Mouse (Mus musculus): ENCODE results near the gene Pi4k2b.
"Not testable (repeated sequence)": the region's sequence is repeated elsewhere in the genome, so short reads cannot be mapped to it uniquely, and the experiment has no call there.

Gene Pi4k2b

GRCm38 (mm10) chr5:52741391-52742111 lies at the start of gene Pi4k2b:
Gene Pi4k2b (plus strand): TSS chr5:52741574.
- TF ChIP-seq POU5F1 (IDR thresholded peaks at IDR 0.05; ENCODE audit: borderline replicate concordance, low read length) (no peak), CTCF (conservative IDR thresholded peaks at IDR 0.05; ENCODE audit: low read length) (no peak), NANOG (IDR thresholded peaks at IDR 0.05; ENCODE audit: borderline replicate concordance, low read length) (no peak)
- Histone ChIP-seq H3K4me3 (replicated peaks; ENCODE audit: low read length) (peak within 1 kb of the TSS; percentile 94), H3K36me3 (ENCODE audit: insufficient read depth, low read length) (no peaks in the 10 kb centered on the region), H3K4me1 (replicated peaks; ENCODE audit: low read depth, low read length) (peaks cover 23% of the 10 kb centered on the region), H3K27me3 (ENCODE audit: insufficient read depth, low read length) (peaks cover 6% of the 10 kb centered on the region), H3K9me3 (ENCODE audit: low read length) (no peaks in the 10 kb centered on the region)

GRCm38 (mm10) chr5:52697291-52697690 lies 44.1 kb upstream of the Pi4k2b start:
- H3K9me3 ChIP-seq (ENCODE audit: low read length), result no peaks in the 10 kb centered on the region
- H3K4me3 ChIP-seq (replicated peaks; ENCODE audit: low read length), result no peak overlapping the region
- H3K36me3 ChIP-seq (ENCODE audit: insufficient read depth, low read length), result no peaks in the 10 kb centered on the region
- no peaks in the 10 kb centered on the region for H3K4me1 ChIP-seq (replicated peaks; ENCODE audit: low read depth, low read length)
- H3K27me3 ChIP-seq (ENCODE audit: insufficient read depth, low read length), result no peaks in the 10 kb centered on the region
- TF ChIP-seq CTCF (conservative IDR thresholded peaks at IDR 0.05; ENCODE audit: low read length) (no peak), NANOG (IDR thresholded peaks at IDR 0.05; ENCODE audit: borderline replicate concordance, low read length) (no peak), POU5F1 (IDR thresholded peaks at IDR 0.05; ENCODE audit: borderline replicate concordance, low read length) (no peak)

- not testable (repeated sequence) for H3K4me1 ChIP-seq (replicated peaks; ENCODE audit: low read depth, low read length); H3K27me3 ChIP-seq (ENCODE audit: insufficient read depth, low read length); H3K9me3 ChIP-seq (ENCODE audit: low read length); H3K4me3 ChIP-seq (replicated peaks; ENCODE audit: low read length); H3K36me3 ChIP-seq (ENCODE audit: insufficient read depth, low read length)
Measured at GRCm38 (mm10) chr5:52697882-52698440, 43.4 kb upstream of the Pi4k2b start.

GRCm38 (mm10) chr5:52704562-52704961 lies 36.8 kb upstream of the Pi4k2b start:
- no peaks in the 10 kb centered on the region for H3K4me1 ChIP-seq (replicated peaks; ENCODE audit: low read depth, low read length)
- no peaks in the 10 kb centered on the region for H3K9me3 ChIP-seq (ENCODE audit: low read length)
- H3K36me3 ChIP-seq (ENCODE audit: insufficient read depth, low read length), result no peaks in the 10 kb centered on the region
- no peaks in the 10 kb centered on the region for H3K27me3 ChIP-seq (ENCODE audit: insufficient read depth, low read length)
- TF ChIP-seq POU5F1 (IDR thresholded peaks at IDR 0.05; ENCODE audit: borderline replicate concordance, low read length), result no peak
- no peak for TF ChIP-seq NANOG (IDR thresholded peaks at IDR 0.05; ENCODE audit: borderline replicate concordance, low read length)
- TF ChIP-seq CTCF (conservative IDR thresholded peaks at IDR 0.05; ENCODE audit: low read length), result no peak
- no peak overlapping the region for H3K4me3 ChIP-seq (replicated peaks; ENCODE audit: low read length)

- Histone ChIP-seq H3K36me3 (ENCODE audit: insufficient read depth, low read length) (no peaks in the 10 kb centered on the region), H3K9me3 (ENCODE audit: low read length) (no peaks in the 10 kb centered on the region), H3K4me1 (replicated peaks; ENCODE audit: low read depth, low read length) (no peaks in the 10 kb centered on the region), H3K27me3 (ENCODE audit: insufficient read depth, low read length) (no peaks in the 10 kb centered on the region), H3K4me3 (replicated peaks; ENCODE audit: low read length) (no peak overlapping the region)
- no peak for TF ChIP-seq NANOG (IDR thresholded peaks at IDR 0.05; ENCODE audit: borderline replicate concordance, low read length)
- TF ChIP-seq CTCF (conservative IDR thresholded peaks at IDR 0.05; ENCODE audit: low read length), result no peak
- no peak for TF ChIP-seq POU5F1 (IDR thresholded peaks at IDR 0.05; ENCODE audit: borderline replicate concordance, low read length)
Measured at GRCm38 (mm10) chr5:52712704-52713103, 28.7 kb upstream of the Pi4k2b start.

- Histone ChIP-seq H3K27me3 (ENCODE audit: insufficient read depth, low read length) (0 out of 2 replicates have a peak, but pooled peaks cover 3% of the 10 kb centered on the region), H3K36me3 (ENCODE audit: insufficient read depth, low read length) (no peaks in the 10 kb centered on the region), H3K4me3 (replicated peaks; ENCODE audit: low read length) (no peak overlapping the region), H3K4me1 (replicated peaks; ENCODE audit: low read depth, low read length) (no peaks in the 10 kb centered on the region), H3K9me3 (ENCODE audit: low read length) (no peaks in the 10 kb centered on the region)
- TF ChIP-seq NANOG (IDR thresholded peaks at IDR 0.05; ENCODE audit: borderline replicate concordance, low read length) (no peak), CTCF (conservative IDR thresholded peaks at IDR 0.05; ENCODE audit: low read length) (no peak), POU5F1 (IDR thresholded peaks at IDR 0.05; ENCODE audit: borderline replicate concordance, low read length) (no peak)
Measured at GRCm38 (mm10) chr5:52716742-52717448, 24.5 kb upstream of the Pi4k2b start.

- no peaks in the 10 kb centered on the region for H3K4me1 ChIP-seq (replicated peaks; ENCODE audit: low read depth, low read length)
- H3K27me3 ChIP-seq (ENCODE audit: insufficient read depth, low read length), result 0 out of 2 replicates have a peak, but pooled peaks cover 4% of the 10 kb centered on the region
- TF ChIP-seq NANOG (IDR thresholded peaks at IDR 0.05; ENCODE audit: borderline replicate concordance, low read length), result no peak
- H3K9me3 ChIP-seq (ENCODE audit: low read length), result no peaks in the 10 kb centered on the region
- H3K4me3 ChIP-seq (replicated peaks; ENCODE audit: low read length), result no peak overlapping the region
- H3K36me3 ChIP-seq (ENCODE audit: insufficient read depth, low read length), result no peaks in the 10 kb centered on the region
Measured at GRCm38 (mm10) chr5:52721003-52721402, 20.4 kb upstream of the Pi4k2b start.

- H3K9me3 ChIP-seq (ENCODE audit: low read length), result no peaks in the 10 kb centered on the region
- no peaks in the 10 kb centered on the region for H3K36me3 ChIP-seq (ENCODE audit: insufficient read depth, low read length)
Measured at GRCm38 (mm10) chr5:52727747-52728146, 13.6 kb upstream of the Pi4k2b start.

More at GRCm38 (mm10) chr5:52727747-52728146, 13.6 kb upstream of the Pi4k2b start:
- Histone ChIP-seq H3K4me1 (replicated peaks; ENCODE audit: low read depth, low read length) (no peaks in the 10 kb centered on the region), H3K27me3 (ENCODE audit: insufficient read depth, low read length) (peaks cover 4% of the 10 kb centered on the region; the same call in 1 of the 2 replicates), H3K4me3 (replicated peaks; ENCODE audit: low read length) (no peak overlapping the region)
- TF ChIP-seq NANOG (IDR thresholded peaks at IDR 0.05; ENCODE audit: borderline replicate concordance, low read length) (no peak), POU5F1 (IDR thresholded peaks at IDR 0.05; ENCODE audit: borderline replicate concordance, low read length) (no peak)

All from E14TG2a.4 (cell line).